Mouse (Mus musculus): ENCODE measurements around the gene Psd.

- TF ChIP-seq POLR2A (IDR thresholded peaks at IDR 0.05; ENCODE audit: low read depth, low read length) (no peak), CTCF (conservative IDR thresholded peaks at IDR 0.05; ENCODE audit: insufficient read depth, insufficient read length, low read depth, low read length) (no peak)
These were observed 12.8 kb downstream of the Psd start for GRCm38 (mm10) chr19:46314151-46314601.

Data from kidney, adult 2 months (tissue).